In genomic region chr1:118907574-118907973, GRCm38 (mm10) we compare ENCODE assay signal across 18 mouse cellular contexts.
DNase-seq lines count a peak whose midpoint lies in the region; ATAC-seq lines count a peak whose summit lies in the region.
"Had no signal": no experiment of that assay in that cellular context is flagged by ENCODE, and none has a peak within 500 bp of the region (broad histone marks: within the 10 kb centered on the region; RNA-seq: fewer than 3 reads in every experiment).

No protein-coding gene starts in this region.

- H3K4me2 ChIP-seq in intestine, embryonic 16.5 days (ENCODE audit: low read depth, low read length): no peak overlapping the region
- H3K4me2 ChIP-seq: heart, embryonic 12.5 days; hindbrain, embryonic 13.5 days; limb, embryonic 13.5 days; liver, embryonic 15.5 days had no signal

- no peak overlapping the region for H3K9ac ChIP-seq in intestine, embryonic 16.5 days (ENCODE audit: low read depth, low read length)
- H3K9ac ChIP-seq: heart, embryonic 12.5 days; hindbrain, embryonic 13.5 days; limb, embryonic 13.5 days; liver, embryonic 15.5 days had no signal

- ATAC-seq in intestine, embryonic 16.5 days: peak; percentile 44; the same call in 1 of the 2 replicates
- ATAC-seq: inflammation-experienced regulatory T-cells, adult 6 months had no signal

- no peaks in the 10 kb centered on the region for H3K36me3 ChIP-seq in intestine, embryonic 16.5 days (ENCODE audit: control insufficient read depth, insufficient read depth, low read length)
- H3K36me3 ChIP-seq: heart, embryonic 12.5 days; hindbrain, embryonic 13.5 days; limb, embryonic 13.5 days; liver, embryonic 15.5 days had no signal

- H3K4me1 ChIP-seq in intestine, embryonic 16.5 days (ENCODE audit: control insufficient read depth, insufficient read depth, low read length): peaks cover 14% of the 10 kb centered on the region
- H3K4me1 ChIP-seq: liver, embryonic 15.5 days had no signal

- no peaks in the 10 kb centered on the region for H3K9me3 ChIP-seq in intestine, embryonic 16.5 days (ENCODE audit: control insufficient read depth, low read length)
- H3K9me3 ChIP-seq: heart, embryonic 12.5 days; hindbrain, embryonic 13.5 days; limb, embryonic 13.5 days; liver, embryonic 15.5 days had no signal

- intact Hi-C loops in left cerebral cortex, postnatal 25 days (cut with DNase I): loop anchor here (5.0 kb wide), 1 partner anchor 95 kb away; no protein-coding TSS in a partner anchor
- intact Hi-C loops in left cerebral cortex, postnatal 10 days (cut with DNase I): loop anchor here (5.0 kb wide), 1 partner anchor 145 kb away; the partner anchor contains the start of gene Gli2

- no peaks in the 10 kb centered on the region for H3K27me3 ChIP-seq in intestine, embryonic 16.5 days (replicated peaks; ENCODE audit: control insufficient read depth, insufficient read depth, low read length)
- H3K27me3 ChIP-seq: limb, embryonic 13.5 days; liver, embryonic 15.5 days had no signal

- 41% methylated on average over 9 of the region's 9 CpGs for WGBS in intestine, embryonic 16.5 days

- no peak overlapping the region for H3K27ac ChIP-seq in intestine, embryonic 16.5 days (ENCODE audit: low read length)
- H3K27ac ChIP-seq: hindbrain, embryonic 13.5 days; liver, embryonic 15.5 days had no signal

- no peak overlapping the region for H3K4me3 ChIP-seq in intestine, embryonic 16.5 days (ENCODE audit: low read length)
- H3K4me3 ChIP-seq: heart, embryonic 12.5 days; hindbrain, embryonic 13.5 days; limb, embryonic 13.5 days; liver, embryonic 15.5 days had no signal

- peak; percentile 37 to 50 for DNase-seq in left cerebral cortex, postnatal 25 days (ENCODE audit: low spot score in 2 of 2)
- DNase-seq in left cerebral cortex, postnatal 10 days (ENCODE audit: extremely low spot score in 1 of 2, low spot score in 2 of 2): no peak
- peak; percentile 12 to 28 for DNase-seq in right cerebral cortex, adult 2 months (ENCODE audit: low spot score in 2 of 2)
- DNase-seq in right cerebral cortex, postnatal 25 days: no peak
- no peak for DNase-seq in urinary bladder, postnatal 36 days (ENCODE audit: low spot score in 2 of 2)
- DNase-seq in kidney, adult 18-20 months: no peak
- DNase-seq: adrenal gland, adult 2 months; cerebellum, adult 9-10 months; gastrocnemius, postnatal 10 days; heart, adult 11 months; kidney, postnatal 10 days; lung, postnatal 4 days had no signal

Comparison
In these comparisons a context has a peak if more than half of its experiments do, and no peak if none do; other contexts are left out.
1. DNase-seq: peak in left cerebral cortex, postnatal 25 days (2 of 2) and right cerebral cortex, adult 2 months (2 of 2); none in left cerebral cortex, postnatal 10 days (0 of 2), right cerebral cortex, postnatal 25 days (single experiment), urinary bladder, postnatal 36 days (0 of 2) and kidney, adult 18-20 months (single experiment).